Mouse (Mus musculus): ENCODE measurements around the gene Cry1. TPM values are rescaled to one million over a fixed set of nuclear protein-coding genes. Genes with fewer than 3 reads are reported as not detected.

Cry1 gene
- polyA plus RNA-seq, 1 experiment from 2014 or later = 39.0 TPM

GRCm38 (mm10) chr10:85102247-85103084 is 82.4 kb downstream of the Cry1 start, which contains the start of the genes Fhl4 and Tmem263:
TSS of gene Fhl4 (minus strand) at chr10:85102495.
TSS of gene Tmem263 (plus strand) at chr10:85102627.
- peaks cover 21% of the 10 kb centered on the region for H3K4me1 ChIP-seq
- H3K27ac ChIP-seq (replicated peaks) = peak within 1 kb of the TSS; percentile 87
- H3K27me3 ChIP-seq = no peaks in the 10 kb centered on the region
- H3K36me3 ChIP-seq = no peaks in the 10 kb centered on the region
- ATAC-seq (ENCODE audit: low FRiP score, low read depth) = peak; percentile 96
- WGBS = 0% methylated on average over 80 of the region's 96 CpGs
- peak within 1 kb of the TSS; percentile 94 for H3K9ac ChIP-seq (replicated peaks)
- no peaks in the 10 kb centered on the region for H3K9me3 ChIP-seq
- peak within 1 kb of the TSS; percentile 97 for H3K4me2 ChIP-seq (replicated peaks)
- peak within 1 kb of the TSS; percentile 92 for H3K4me3 ChIP-seq

DNA sequence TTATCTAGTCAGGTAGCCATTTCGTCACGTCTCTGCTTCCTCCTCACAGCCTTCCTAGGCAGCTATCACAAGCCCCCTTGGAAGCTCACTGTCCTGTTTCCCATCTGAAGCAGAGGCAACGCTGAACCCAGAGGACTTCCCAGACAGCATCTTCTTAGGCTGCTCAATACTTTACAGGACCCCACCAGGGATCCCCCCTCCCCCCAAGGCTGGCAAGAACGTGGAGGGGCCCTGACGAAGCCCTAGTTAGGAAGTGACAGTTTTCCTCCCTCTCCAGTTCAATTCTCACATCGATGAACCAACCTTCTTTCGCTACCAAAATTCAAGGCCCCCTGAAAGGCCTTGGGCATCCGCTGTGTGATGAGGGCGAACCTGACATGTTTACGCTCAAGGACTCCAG is 83.0 kb downstream of the Cry1 start:
- peak overlapping the region; percentile 92 for H3K4me3 ChIP-seq
- no peaks in the 10 kb centered on the region for H3K27me3 ChIP-seq
- no peaks in the 10 kb centered on the region for H3K36me3 ChIP-seq
- no peaks in the 10 kb centered on the region for H3K9me3 ChIP-seq
- ATAC-seq (ENCODE audit: low FRiP score, low read depth) = peak; percentile 48
- peak overlapping the region; percentile 87 for H3K27ac ChIP-seq (replicated peaks)
- 1% methylated on average over 10 of the region's 10 CpGs for WGBS
- H3K4me1 ChIP-seq = peaks cover 21% of the 10 kb centered on the region
- H3K9ac ChIP-seq (replicated peaks) = peak overlapping the region; percentile 85
- peak overlapping the region; percentile 97 for H3K4me2 ChIP-seq (replicated peaks)

Other genes starting within 250 kb of the Cry1 start
- gene Fhl4, start 82.6 kb downstream of the Cry1 start, polyA plus RNA-seq (2016; fragmentation: Nextera tagmentation; extraction: Ambion mirVana) = 1.6 and 2.0 TPM in 2 replicates
- 61.6 and 65.9 TPM in 2 replicates for gene Tmem263, start 82.4 kb downstream of the Cry1 start, polyA plus RNA-seq (2016; fragmentation: Nextera tagmentation; extraction: Ambion mirVana)
- 35.5 and 37.2 TPM in 2 replicates for gene Mterf2, start 57.0 kb downstream of the Cry1 start, polyA plus RNA-seq (2016; fragmentation: Nextera tagmentation; extraction: Ambion mirVana)
- 10.0 and 12.1 TPM in 2 replicates for gene Btbd11, start 201.8 kb upstream of the Cry1 start, polyA plus RNA-seq (2016; fragmentation: Nextera tagmentation; extraction: Ambion mirVana)

Measured in midbrain, embryonic 12.5 days (tissue).